Mouse (Mus musculus) gastrocnemius, adult 2 months (tissue): ENCODE data around the gene Tceal9. TPM values are rescaled to one million over a fixed set of nuclear protein-coding genes. Genes with fewer than 3 reads are reported as not detected.

ENCODE experiments used
- DNase-seq: peaks from one replicate; pipeline ENCODE4 v3.0.0; 2022
- H3K27ac ChIP-seq: fragments of 200-600 bp; 2 replicates; pipeline ENCODE4 v1.8.1; 2022; ENCODE audit warnings: mild to moderate bottlenecking
- H3K4me3 ChIP-seq: fragments of 200-600 bp; 2 replicates; pipeline ENCODE4 v1.8.1; 2022; ENCODE audit warnings: mild to moderate bottlenecking, moderate library complexity
- CTCF ChIP-seq: fragments of 200-600 bp; IDR thresholded peaks from 2 replicates; pipeline ENCODE4 v1.8.1; 2022; ENCODE audit warnings: antibody characterized with exemption, mild to moderate bottlenecking, moderate library complexity
- intact Hi-C: fragments of 180-260 bp; cut with DNase I; formaldehyde crosslinking; loops from one replicate; pipeline ENCODE4 v1.15.1; 2025
- total RNA-seq, 2 experiments: library from RNA; stranded (reverse); gene quantifications; 2 replicates each; pipeline ENCODE4 v1.2.3; 2021

Tceal9 gene
- total RNA-seq, 2 experiments from 2014 or later = 18.4 to 30.3 TPM

DNA sequence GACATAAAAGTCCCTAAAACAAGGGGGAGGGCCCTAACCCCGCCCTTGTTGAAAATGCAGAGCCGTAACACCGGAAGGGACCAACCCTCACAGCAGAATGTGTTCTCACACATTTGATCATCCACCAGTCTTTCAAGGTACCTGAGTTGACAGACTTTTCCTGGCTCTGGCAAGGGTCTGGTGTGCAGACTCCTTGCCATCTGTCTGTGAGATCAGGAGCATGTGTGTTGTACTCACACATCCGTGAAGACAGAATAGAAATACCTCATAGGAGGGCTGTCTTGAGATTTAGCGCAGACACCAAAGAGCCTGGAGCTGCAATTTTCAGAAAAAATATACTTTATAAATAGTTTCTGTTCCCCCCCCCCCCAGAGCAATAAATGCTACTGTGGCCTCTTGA, 34.5 kb downstream of the Tceal9 start:
- no peak overlapping the region for H3K4me3 ChIP-seq
- no peak overlapping the region for H3K27ac ChIP-seq
- DNase-seq = no peak
- no peak for TF ChIP-seq CTCF
- intact Hi-C loops = no loop called here

DNA sequence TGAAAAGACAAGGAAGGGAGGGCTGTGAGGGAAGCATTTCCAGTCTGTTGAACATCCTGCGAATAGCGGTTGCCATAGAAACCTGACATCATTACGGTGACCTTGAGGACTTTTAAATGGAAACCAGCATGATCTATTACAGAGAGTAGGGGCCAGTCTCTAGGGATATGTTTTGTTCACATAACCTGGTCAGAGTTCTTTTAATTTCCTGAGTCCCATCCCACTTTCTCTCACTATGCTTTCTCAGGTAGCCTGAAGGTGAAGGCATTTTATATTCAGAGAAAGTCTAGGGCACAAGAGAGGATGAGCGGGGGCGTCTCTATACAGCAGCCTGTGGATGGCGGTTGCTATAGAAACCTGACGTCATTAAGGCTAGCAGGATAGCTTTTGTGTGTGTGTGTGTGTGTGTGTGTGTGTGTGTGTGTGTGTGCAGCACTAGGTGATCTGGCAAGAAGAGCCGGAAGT, 46.0 kb downstream of the Tceal9 start:
- Histone ChIP-seq H3K27ac (no peak overlapping the region), H3K4me3 (no peak overlapping the region)
- no peak for TF ChIP-seq CTCF
- intact Hi-C loops = no loop called here
- DNase-seq = no peak

Other genes with a start within 250 kb of the Tceal9 start
- under 1 TPM in 1 of 2 experiments, not detected in 1; 0.20 TPM for gene Arxes1, start 211.7 kb upstream of the Tceal9 start, total RNA-seq
- gene Bex2, start 176.8 kb upstream of the Tceal9 start, total RNA-seq = under 1 TPM in 1 of 2 experiments, not detected in 1; 0.70 TPM
- gene Nxf3, start 159.8 kb upstream of the Tceal9 start, total RNA-seq = not detected
- not detected for gene Bex4, start 106.1 kb upstream of the Tceal9 start, total RNA-seq
- 10 to 100 TPM in 1 of 2 experiments, 1 to 10 TPM in 1; 9.5 to 11.2 TPM for gene Tceal8, start 72.7 kb upstream of the Tceal9 start, total RNA-seq
- gene Tceal5, start 41.2 kb upstream of the Tceal9 start, total RNA-seq = 10 to 100 TPM; 19.8 to 29.3 TPM
- 10 to 100 TPM; 15.6 to 47.9 TPM for gene Tceal7, start 30.3 kb upstream of the Tceal9 start, total RNA-seq
- 10 to 100 TPM; 13.9 to 15.0 TPM for gene Bex1, start 29.6 kb upstream of the Tceal9 start, total RNA-seq
- gene Bex3, start 25.2 kb downstream of the Tceal9 start, total RNA-seq = 1 to 10 TPM; 2.7 to 4.3 TPM